Mouse (Mus musculus): ENCODE data around the gene Rapgef4.
"Not testable (repeated sequence)": the region's sequence is repeated elsewhere in the genome, so short reads cannot be mapped to it uniquely, and the experiment has no call there.

The Rapgef4 gene

DNA sequence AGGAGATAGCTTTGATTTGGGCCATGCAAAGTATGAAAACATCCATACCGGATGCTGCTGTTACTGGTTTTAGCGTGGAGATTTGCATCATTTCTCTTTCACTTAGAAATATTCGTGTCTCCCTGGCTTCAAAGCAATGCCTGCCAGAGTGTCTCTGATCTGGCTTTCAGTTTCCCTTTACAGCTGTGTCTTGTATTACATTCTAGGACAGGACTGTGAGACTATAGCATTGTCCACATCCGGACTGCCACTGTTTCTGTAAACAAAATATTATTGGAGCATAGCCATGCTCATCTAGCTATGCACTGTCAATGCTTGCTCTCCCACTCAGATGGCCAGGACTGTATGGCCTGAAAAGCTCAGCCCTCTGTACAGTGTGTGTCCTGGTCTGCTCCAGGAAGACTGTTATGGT lies 133.1 kb downstream of the Rapgef4 start:
- in situ Hi-C loops (cut with MboI; ENCODE audit: low sequenced_read_pairs), result no loop called here

DNA sequence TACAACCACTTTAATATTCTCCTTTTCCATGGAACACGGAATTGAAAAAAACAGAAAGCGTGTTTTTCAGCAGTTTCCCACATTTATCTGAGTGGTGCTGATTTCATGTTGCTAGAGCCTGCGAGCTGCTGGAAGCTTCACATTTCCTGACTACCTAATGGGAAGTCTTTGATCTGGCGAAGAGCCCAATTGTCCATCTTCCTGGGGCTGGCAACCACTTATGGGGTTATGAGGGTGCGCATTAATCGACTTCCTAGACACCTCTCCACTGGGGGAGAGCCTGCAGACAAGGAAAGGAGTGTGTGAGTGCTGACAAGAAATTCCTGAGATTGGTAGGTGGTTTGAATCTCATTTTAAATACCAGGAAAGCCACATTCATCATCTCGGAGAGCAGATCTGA lies 135.1 kb downstream of the Rapgef4 start:
- in situ Hi-C loops (cut with MboI; ENCODE audit: low sequenced_read_pairs), result no loop called here

DNA sequence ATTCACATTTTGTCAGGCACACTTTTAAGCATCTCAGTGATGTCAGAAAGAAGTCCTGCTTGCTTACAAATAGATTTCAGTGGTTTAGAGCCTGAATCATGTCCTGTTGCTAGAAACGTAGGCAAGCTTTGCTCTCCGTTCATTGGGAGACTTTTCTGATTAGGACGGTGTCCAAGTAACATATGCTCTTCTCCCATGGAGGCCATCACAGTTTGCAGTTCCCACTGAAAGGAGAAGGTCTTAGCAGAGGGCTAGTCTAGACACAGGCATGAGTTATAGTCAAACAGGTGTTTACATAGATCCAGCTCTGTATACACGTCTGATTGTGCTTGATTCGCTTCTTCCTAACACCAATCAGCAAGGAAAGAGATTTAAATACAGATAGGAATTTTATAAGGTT lies 135.7 kb downstream of the Rapgef4 start:
- in situ Hi-C loops (cut with MboI; ENCODE audit: low sequenced_read_pairs), result no loop called here

DNA sequence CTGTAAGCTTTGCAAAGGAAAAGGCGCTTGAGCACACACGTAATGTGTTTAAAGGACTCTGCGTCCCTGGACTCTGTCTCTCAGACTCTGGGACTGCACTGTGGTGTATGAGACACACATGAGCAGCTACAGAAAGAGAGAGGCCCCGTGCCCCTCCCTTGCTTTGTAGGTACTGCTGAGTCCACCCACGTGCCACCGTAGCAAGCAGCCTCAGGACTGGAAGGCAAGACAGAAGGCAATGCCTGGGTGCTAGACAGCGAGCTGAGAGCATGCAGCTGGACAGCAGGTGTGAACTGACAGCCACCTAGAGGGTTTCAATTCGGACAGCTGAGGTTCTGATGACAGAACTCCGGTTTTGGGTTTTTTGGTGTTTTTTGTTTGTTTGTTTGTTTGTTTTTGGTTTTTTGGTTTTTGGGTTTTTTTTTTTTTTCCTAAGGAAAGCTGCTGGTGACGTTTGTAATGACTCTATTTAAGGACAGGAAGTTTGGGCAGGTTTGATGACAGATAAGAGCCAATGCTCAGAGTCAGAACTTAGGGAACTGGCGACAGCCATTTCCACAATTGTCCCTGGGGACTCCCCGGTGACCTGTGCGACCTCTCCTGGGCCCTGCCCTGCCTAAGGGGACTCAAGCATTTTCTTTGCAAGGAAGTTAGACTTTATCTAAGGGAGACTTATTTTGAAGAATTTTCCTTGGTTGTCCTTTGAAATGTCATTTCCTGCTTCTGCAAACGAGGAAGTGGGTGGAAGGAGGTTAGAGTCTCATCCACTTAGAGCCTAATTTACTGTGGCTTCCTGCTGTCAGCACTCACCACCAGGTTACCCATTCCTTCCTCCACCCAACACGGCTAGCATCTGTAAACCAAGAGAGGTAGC lies 136.3 kb downstream of the Rapgef4 start:
- in situ Hi-C loops (cut with MboI; ENCODE audit: low sequenced_read_pairs), result no loop called here

DNA sequence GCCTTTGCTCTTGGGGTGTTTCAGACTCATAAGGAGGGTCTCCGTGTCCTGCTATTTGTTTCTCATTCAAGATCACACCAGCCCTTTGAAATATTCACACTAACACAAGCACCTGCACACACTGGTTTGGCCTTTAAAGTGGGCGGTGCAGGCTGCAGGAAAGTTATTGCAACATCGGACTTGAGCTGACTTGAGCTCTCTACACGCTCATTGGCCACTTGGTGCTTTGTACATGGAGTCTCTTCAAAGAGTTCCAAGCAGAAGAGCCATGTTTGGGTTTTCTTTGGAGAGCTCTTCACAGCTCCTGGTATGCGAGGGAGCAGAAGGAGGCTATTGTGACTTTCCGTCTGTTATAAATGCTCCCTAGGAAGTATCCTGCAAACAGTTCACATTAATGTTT lies 139.2 kb downstream of the Rapgef4 start:
- in situ Hi-C loops (cut with MboI; ENCODE audit: low sequenced_read_pairs), result no loop called here

DNA sequence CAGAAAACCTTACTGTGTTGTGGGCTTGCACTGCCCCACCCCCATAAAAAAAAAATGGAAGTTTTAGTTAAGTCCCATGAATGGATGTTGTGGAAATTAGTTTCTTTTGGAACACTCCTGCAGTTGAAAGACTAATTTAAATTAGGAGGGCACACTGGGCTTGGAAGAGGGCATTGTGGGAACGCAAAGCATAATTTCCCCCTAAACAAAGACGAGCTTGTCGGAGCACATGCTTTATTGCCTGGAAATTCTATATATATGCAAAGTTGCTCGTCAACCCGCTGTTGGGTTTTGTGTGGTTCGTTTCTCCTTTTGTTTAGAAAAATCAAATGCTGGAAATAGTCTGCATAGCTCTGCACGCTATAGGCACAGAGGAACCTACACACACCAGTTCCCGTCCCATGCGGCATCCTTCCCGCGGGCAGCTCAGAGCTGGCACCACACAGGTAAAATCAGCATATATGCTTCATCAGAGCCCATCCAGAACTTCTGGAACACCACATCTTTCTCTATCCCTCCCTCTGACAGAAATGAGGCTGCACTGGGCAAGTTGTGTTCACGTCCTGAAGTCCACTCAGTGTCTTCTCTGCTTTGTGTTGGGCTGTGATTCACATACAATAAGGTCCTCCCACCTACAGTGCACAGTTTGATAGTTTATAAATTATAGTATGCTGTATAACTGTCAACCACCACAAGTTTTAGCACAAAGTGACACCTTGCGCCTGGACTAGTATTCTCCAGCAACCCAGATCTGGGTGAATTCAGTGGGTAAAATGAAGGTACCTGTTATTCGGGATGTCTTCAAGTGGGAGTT lies 141.6 kb downstream of the Rapgef4 start:
- in situ Hi-C loops (cut with MboI; ENCODE audit: low sequenced_read_pairs), result no loop called here

DNA sequence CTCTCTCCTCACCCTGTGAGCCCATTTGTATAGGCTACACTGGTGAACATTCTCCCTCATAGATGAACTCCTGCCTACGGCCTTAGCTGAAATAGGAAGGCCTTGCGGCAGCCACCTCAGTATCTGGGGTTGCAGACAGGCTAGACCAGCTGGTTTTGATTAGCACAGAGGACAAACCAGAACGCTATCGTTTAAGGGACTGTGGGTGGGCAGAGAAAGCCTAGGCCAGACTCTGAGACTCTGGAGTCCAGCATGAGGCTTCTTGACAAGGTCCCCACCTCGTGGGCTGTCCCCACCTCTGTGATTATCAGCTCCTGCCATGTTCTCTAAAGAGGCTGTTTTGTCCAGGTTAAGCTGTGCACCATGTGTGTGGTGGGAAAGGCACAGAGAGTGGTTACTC lies 142.8 kb downstream of the Rapgef4 start:
- in situ Hi-C loops (cut with MboI; ENCODE audit: low sequenced_read_pairs), result no loop called here

DNA sequence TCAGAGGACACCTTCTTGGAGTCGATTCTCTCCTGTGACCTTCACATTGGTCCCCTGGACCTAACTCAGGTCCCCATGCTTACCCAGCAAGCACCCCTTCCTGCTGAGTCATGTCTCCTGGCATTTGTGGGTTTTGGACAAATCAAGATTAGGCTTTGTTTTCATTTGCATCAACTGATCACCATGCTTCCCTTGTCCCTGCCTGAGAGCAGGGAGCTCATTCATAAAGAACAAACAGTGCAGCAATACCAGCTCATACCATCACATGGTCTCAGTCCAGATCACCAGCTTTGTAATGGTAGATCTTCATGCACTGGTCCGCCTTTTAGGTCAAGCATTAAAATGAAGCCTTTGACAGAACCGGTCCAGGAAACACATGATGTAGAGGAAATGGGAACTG lies 144.7 kb downstream of the Rapgef4 start:
- in situ Hi-C loops (cut with MboI; ENCODE audit: low sequenced_read_pairs), result no loop called here

DNA sequence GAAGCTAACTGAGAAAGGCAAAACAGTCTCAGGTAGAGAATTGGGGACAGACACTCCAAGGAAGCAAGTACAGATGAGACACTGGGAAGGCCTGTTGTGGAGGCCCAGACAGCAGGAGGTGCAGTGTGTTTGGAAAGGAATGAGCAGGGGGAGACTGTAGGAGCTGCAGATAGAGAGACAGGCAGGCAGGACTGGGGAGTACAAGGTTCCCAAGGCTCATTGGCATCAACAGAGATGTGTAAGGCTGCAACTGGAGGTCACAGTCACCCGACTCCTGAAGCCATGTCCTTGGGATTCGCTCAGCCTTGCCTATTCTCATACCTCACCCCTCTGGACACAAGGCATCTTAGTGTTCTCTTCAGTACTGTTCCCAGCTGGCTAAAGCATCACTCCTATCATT lies 145.4 kb downstream of the Rapgef4 start:
- in situ Hi-C loops (cut with MboI; ENCODE audit: low sequenced_read_pairs), result no loop called here

DNA sequence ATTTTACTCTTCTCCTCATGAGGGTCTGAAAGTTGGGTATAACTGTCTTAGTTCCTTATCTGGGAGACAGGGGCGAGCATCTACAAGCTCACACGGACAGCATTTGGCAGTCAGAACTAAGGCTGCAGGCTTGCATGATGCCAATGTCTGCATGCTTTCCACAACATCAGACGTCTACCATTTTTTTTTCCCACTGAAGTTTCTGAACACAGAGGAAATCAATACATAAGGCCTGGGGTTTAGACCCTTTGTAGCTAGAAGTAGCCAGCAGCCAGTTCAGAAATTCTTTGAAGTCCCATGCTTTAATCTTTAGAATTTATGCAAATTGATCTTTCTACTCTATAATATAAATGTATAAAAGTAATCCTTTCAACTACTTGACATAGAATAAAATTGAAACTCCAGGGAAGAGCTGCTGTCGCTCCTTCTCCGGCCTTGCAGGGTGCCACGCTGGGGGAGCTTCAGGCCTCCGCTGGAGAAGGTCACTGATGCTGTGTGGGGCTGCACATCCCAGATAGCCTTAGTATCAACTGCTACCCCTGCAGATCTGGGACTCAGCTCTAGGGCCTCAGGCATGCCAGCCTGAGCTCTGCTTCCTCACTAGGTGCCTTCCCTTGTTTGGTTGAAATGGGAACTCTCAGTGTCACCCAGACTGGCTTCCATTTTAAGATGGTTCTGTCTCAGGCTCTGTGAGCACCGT lies 148.7 kb downstream of the Rapgef4 start:
- in situ Hi-C loops (cut with MboI; ENCODE audit: low sequenced_read_pairs), result no loop called here

DNA sequence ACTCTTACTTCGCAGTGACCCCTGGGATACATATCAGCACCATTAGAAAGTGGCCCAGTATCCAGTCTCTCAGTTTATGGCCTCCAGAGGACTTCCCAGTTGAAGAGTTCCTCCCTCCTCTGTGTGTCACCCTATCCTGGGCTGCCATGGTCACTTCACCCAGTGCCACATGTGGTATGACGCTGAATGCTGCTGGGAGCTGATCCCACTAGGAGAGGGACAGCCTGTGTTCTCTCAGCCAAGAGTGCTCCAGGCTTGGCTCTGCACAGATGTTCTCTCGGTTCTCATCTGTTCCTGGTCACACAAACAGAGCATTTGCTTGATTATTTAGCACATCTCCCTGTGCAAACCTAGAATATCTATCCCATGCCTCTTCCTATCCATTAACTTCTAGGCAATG lies 151.2 kb downstream of the Rapgef4 start:
- in situ Hi-C loops (cut with MboI; ENCODE audit: low sequenced_read_pairs), result no loop called here

DNA sequence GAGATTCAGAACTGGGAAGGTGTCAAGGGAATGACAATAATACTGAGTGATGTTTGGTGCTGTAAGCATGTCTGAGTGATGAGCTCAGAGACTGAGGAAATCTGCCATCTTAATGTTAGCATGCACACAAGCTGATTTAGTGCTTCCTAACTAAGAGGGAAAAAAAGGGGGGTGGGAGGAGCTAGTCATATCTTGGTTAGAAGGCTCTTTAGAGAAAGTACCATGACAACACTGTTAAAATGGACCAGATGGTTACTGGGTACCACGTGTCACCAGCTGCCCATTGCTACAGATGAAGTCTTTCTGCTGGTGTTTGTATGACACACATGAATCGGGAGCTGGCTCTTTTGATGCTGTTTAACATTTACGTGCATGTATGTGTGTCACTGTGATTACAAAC lies 155.0 kb downstream of the Rapgef4 start:
- in situ Hi-C loops (cut with MboI; ENCODE audit: low sequenced_read_pairs), result no loop called here

DNA sequence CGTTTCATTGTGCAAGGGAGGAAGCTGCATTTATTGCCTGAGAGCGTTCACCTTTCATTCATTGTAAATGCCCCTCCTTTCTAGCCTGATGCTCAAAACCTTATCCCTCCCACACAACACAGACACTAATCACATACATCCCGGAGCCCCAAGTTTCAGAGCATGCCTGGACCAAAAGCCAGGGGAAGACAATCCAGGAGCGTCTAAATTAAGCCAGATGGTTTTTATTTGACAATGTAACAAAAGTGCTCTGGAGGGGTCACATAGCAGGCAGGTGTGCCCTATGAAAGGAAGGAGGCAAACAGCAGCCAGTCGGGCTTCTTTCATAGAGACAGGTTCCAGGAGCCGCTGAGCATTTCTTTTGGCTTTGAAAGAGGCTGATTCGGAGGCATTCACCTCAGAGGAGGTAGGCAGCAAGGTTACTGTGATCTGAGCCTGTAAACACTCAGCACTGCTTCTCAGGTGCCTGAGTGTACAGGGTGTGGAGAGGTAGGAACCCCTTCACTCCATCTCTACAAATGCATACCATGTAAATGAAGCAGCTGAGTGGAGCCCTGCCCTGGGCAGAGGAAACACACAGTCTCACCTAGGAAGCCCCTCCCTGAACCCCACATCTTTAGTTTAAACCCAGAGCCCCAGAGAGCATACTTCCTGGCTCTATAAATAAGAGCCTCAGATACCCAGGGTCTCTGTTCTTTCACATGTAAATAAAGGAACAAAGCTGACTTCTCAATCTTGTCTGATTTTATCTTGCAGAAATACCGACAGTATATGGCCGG lies 155.6 kb downstream of the Rapgef4 start:
- in situ Hi-C loops (cut with MboI; ENCODE audit: low sequenced_read_pairs), result no loop called here

DNA sequence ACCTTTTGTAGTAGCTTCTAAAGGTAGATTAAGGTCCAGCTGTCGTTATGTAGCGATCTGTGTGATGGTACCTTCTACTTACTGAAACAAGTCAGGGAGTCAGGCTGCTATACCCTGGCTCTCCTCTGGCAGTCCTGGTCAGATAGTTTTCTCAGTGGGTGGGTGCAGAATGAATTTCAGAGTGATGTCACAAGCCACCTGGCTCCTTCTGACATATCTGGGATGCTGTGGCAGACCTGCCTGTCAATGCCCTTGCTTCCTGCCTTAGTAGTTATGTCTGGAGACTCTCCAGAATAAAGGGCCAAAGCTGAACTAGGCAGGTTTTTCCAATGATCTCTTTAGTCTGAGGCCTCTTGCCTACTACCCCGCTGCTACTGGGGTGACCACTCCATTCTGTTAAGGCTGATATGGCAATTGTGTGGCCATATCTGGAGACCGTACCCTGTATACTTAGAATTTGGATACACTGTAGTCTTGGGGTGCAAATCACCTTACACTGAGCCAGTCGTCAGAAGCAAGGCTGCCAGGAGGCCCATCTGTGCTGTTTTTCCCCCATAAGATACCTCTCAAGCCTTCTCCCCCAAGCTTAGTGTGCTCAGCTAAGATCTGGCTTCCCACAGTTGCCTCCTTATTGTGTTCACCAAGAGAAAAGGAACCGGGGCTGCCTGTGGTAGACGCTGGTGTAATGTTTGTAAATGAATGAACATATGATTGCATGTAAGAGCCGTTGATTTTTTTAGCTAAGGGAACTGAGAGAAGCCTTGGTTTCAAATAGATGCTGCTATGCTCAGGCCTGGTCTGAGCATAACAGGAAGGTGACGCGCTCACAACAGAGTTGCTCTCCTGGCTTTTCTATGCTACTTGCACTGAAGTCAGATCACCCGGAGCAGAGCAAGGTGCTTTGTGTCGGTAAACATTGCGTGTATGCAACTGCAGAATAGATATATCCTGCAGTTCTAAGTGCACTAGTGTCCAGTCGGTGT lies 159.1 kb downstream of the Rapgef4 start:
- in situ Hi-C loops (cut with MboI; ENCODE audit: low sequenced_read_pairs), result no loop called here

DNA sequence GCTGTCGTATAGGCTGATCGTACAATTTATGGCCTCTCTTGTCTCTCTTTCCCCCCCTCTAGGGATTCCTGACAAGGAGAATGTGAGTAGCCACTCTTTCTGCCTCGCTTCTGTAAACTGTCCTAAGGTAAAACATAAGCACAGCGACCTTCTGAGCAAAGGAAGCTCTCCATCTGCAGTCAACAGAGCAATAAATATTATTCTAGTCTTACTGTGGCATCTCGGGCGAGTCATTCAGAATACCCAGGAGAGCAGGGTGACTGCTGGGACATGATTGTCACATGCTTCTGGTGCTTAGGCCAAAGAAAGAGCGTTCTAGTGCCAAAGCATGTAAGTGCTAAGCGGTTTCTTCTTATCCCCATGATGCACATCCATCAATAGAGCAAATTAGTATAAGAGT lies 160.1 kb downstream of the Rapgef4 start:
- in situ Hi-C loops (cut with MboI; ENCODE audit: low sequenced_read_pairs), result no loop called here

DNA sequence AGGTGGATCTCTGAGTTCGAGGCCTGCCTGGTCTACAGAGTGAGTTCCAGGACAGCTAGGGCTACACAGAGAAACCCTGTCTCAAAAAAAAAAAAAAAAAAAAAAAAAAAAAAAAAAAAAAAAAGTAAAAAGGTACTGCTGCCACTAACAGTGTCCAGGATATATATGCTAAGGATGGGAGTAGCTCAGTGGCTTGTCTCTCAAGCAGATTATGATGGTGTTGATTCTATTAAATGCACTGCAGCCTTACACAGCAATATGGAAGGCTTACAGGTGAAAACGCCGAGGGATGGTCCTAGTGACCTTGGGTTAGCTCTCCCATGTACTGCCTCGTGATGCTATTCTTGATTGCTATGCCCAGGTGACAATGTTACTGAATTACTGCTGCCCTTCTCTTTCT lies 160.7 kb downstream of the Rapgef4 start:
- in situ Hi-C loops (cut with MboI; ENCODE audit: low sequenced_read_pairs), result not testable (repeated sequence)

DNA sequence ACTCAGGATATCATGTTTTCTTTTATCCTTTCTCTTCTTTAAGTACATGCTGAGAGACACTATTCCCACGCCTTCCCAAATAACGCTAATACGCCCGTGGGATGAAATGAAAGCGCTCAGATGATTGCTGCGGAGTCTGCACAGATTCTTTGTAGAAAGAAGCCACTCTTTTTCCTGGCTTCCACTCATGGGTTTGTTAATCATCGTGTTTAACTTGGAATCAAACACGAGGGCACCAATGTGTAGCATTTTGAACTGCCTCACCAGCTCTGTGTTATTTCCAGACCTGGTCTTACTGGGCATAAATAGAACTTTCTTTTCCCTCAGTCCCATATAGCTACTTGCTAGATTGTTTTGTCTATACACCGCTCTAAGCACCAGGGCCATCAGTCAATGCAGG lies 162.4 kb downstream of the Rapgef4 start:
- in situ Hi-C loops (cut with MboI; ENCODE audit: low sequenced_read_pairs), result no loop called here

DNA sequence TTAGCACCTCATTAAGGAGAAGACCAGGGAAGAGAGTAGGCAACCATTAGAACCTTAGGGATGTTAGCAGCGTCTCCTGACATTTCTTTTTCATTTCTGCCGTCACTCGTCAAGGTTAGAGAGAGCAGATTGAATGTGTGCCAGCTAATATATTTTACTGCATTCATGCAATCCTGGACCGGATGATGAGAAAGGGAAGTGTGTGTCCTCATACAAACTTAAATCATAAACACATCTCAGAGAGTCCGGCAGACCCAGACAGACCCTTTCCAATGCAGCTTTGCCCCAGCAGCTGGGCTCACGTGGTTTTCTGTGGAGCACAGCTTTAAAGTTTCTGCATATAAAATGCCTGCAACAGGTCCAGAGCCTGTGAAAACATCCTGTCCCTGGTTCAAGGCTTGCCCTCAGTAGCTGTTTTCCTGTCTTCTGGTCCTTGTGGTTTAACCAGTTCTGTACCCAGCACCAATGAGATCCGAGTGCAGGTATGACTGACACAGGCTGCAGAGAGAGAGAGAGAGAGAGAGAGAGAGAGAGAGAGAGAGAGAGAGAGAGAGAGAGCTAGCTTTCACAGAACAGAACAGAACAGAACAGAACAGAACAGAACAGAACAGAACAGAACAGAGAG lies 163.6 kb downstream of the Rapgef4 start:
- in situ Hi-C loops (cut with MboI; ENCODE audit: low sequenced_read_pairs), result no loop called here

DNA sequence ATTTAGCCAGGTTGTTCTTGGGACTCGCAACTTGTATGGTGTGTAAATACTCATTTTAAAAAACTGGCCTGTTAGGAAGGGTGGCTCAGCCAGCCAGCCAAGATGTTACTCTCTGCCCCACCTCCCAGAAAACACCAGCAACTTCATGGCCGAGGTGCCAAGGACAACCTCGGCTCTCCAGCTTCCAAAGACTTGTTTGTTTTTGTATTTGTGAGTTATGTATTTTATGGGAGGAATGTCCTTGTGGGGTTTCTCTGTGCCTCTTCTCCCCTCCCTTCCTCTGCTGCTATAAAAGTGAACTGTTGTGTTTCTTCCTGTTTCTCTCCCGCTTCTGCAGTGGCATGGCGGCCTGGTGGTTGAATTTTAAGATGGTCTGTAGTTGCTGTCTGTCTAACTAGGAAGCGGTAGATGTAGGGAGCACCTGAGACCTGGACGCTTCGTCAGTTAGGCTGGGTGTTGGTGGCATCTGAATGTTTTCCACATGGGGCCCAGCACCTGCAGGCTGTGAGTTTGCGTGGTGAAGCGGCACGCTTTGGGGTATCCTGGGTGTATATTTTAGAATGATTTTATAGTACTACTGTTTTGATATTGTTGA lies 164.3 kb downstream of the Rapgef4 start:
- in situ Hi-C loops (cut with MboI; ENCODE audit: low sequenced_read_pairs), result no loop called here

Measured in CH12F3 (cell line).